13 mouse cellular contexts compared by ENCODE assay signal in the genomic region with DNA sequence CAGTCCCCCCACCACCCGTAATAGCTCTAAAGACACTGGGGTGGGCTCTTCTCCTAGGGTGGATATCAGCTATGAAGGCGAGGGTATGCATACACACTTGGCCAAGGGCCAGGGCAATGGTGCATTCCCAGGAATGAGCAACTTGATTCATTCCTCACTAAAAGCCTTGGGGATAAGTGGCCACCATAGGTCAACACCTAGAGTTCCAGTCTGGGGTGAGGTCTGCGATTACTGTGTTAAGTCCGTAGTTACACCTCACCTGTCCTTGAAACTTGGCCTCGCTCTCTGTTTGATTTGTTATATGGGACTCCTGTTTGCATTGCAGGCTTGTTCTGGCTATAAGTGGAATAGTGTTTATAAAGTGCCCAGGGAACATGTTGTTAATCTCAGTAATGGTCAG.
DNase-seq lines count a peak whose midpoint lies in the region; ATAC-seq and TF ChIP-seq lines count a peak whose summit lies in the region.
"Had no signal": no experiment of that assay in that cellular context is flagged by ENCODE, and none has a peak within 500 bp of the region (broad histone marks: within the 10 kb centered on the region; RNA-seq: fewer than 3 reads in every experiment).

No protein-coding gene starts in this region.

- H3K36me3 ChIP-seq in kidney, embryonic 16.5 days (ENCODE audit: insufficient read depth, low read length) = no peaks in the 10 kb centered on the region
- no peaks in the 10 kb centered on the region for H3K36me3 ChIP-seq in kidney, adult 2 months (ENCODE audit: control insufficient read depth, insufficient read depth, low read length)
- H3K36me3 ChIP-seq: limb, embryonic 15.5 days; midbrain, embryonic 12.5 days had no signal

- H3K27me3 ChIP-seq in kidney, embryonic 16.5 days (ENCODE audit: insufficient read depth, low read length) = no peaks in the 10 kb centered on the region
- no peaks in the 10 kb centered on the region for H3K27me3 ChIP-seq in kidney, adult 2 months (replicated peaks; ENCODE audit: control insufficient read depth, insufficient read depth, low read length)
- H3K27me3 ChIP-seq: limb, embryonic 15.5 days; midbrain, embryonic 12.5 days had no signal

- WGBS in kidney, embryonic 16.5 days = 69% methylated on average over 5 of the region's 5 CpGs
- 53% methylated on average over 5 of the region's 5 CpGs for WGBS in kidney, adult 2 months
- 29% methylated on average over 5 of the region's 5 CpGs for WGBS in large intestine, adult 2 months

- DNase-seq in kidney, adult 11 months = peak; percentile 56
- peak; percentile 55 for DNase-seq in kidney, adult 2 months
- peak; percentile 88 for DNase-seq in large intestine, adult 2 months (ENCODE audit: low read depth, low spot score)
- DNase-seq in lung, postnatal 4 days = peak; percentile 68 to 81
- DNase-seq in layer of hippocampus, postnatal 14 days (ENCODE audit: low spot score in 2 of 2) = no peak
- DNase-seq in ovary, postnatal 10 days (ENCODE audit: low spot score) = no peak
- DNase-seq in layer of hippocampus, adult 18-20 months (ENCODE audit: low spot score in 2 of 2) = no peak
- DNase-seq: cerebellum, adult 9-11 months; thymus, postnatal 25 days had no signal

- H3K9ac ChIP-seq in kidney, embryonic 16.5 days (replicated peaks; ENCODE audit: low read length) = no peak overlapping the region
- H3K9ac ChIP-seq: limb, embryonic 15.5 days; midbrain, embryonic 12.5 days had no signal

- no peak for TF ChIP-seq POLR2A in kidney, adult 2 months (IDR thresholded peaks at IDR 0.05; ENCODE audit: low read depth, low read length)

- H3K4me3 ChIP-seq in kidney, embryonic 16.5 days (ENCODE audit: low read length) = no peak overlapping the region
- no peak overlapping the region for H3K4me3 ChIP-seq in kidney, adult 2 months (ENCODE audit: insufficient read depth, low read depth, low read length)
- H3K4me3 ChIP-seq: left cerebral cortex, adult 2 months; limb, embryonic 15.5 days; midbrain, embryonic 12.5 days had no signal

- ATAC-seq in kidney, embryonic 16.5 days (ENCODE audit: low FRiP score, low TSS enrichment) = no peak

- H3K9me3 ChIP-seq in kidney, embryonic 16.5 days (ENCODE audit: low read length) = no peaks in the 10 kb centered on the region
- H3K9me3 ChIP-seq: limb, embryonic 15.5 days; midbrain, embryonic 12.5 days had no signal

- H3K4me2 ChIP-seq in kidney, embryonic 16.5 days (replicated peaks; ENCODE audit: low read depth, low read length) = no peak overlapping the region
- H3K4me2 ChIP-seq: limb, embryonic 15.5 days; midbrain, embryonic 12.5 days had no signal

- TF ChIP-seq CTCF in kidney, adult 2 months (conservative IDR thresholded peaks at IDR 0.05; ENCODE audit: insufficient read depth, insufficient read length, low read depth, low read length) = no peak

- no peaks in the 10 kb centered on the region for H3K4me1 ChIP-seq in kidney, embryonic 16.5 days (ENCODE audit: insufficient read depth, low read length)
- peaks cover 21% of the 10 kb centered on the region for H3K4me1 ChIP-seq in kidney, adult 2 months (ENCODE audit: control insufficient read depth, insufficient read depth, low read length)
- H3K4me1 ChIP-seq: midbrain, embryonic 12.5 days had no signal

- H3K27ac ChIP-seq in kidney, embryonic 16.5 days (ENCODE audit: low read length) = no peak overlapping the region
- H3K27ac ChIP-seq in kidney, adult 2 months (ENCODE audit: insufficient read depth, low read depth, low read length) = peak overlapping the region; percentile 4; the same call in 1 of the 2 replicates
- H3K27ac ChIP-seq: left cerebral cortex, adult 2 months; limb, embryonic 15.5 days; midbrain, embryonic 12.5 days had no signal

Comparison
In these comparisons a context has a peak if more than half of its experiments do, and no peak if none do; other contexts are left out.
1. DNase-seq: peak in kidney, adult 11 months (single experiment), kidney, adult 2 months (single experiment), large intestine, adult 2 months (single experiment) and lung, postnatal 4 days (2 of 2); none in layer of hippocampus, postnatal 14 days (0 of 2), ovary, postnatal 10 days (single experiment) and layer of hippocampus, adult 18-20 months (0 of 2).